25 mouse cellular contexts compared by ENCODE assay signal in genomic region chr14:55869538-55869937, GRCm38 (mm10). TPM values are rescaled to one million over a fixed set of nuclear protein-coding genes. Genes with fewer than 3 reads are reported as not detected.
DNase-seq lines count a peak whose midpoint lies in the region; TF ChIP-seq lines count a peak whose summit lies in the region.
"Had no signal": no experiment of that assay in that cellular context is flagged by ENCODE, and none has a peak within 500 bp of the region (broad histone marks: within the 10 kb centered on the region; RNA-seq: fewer than 3 reads in every experiment).

No protein-coding gene starts in this region.

- TF ChIP-seq POLR2A in cerebellum, adult 2 months (IDR thresholded peaks at IDR 0.05; ENCODE audit: borderline replicate concordance, insufficient read depth, low read length): no peak

- H3K4me3 ChIP-seq in cerebellum, adult 2 months (replicated peaks; ENCODE audit: insufficient read depth, low read depth, low read length): no peak overlapping the region
- H3K4me3 ChIP-seq: embryonic facial prominence, embryonic 13.5 days; embryonic facial prominence, embryonic 15.5 days; erythroblast, embryonic 14.5 days; forebrain, embryonic 10.5 days; forebrain, embryonic 13.5 days; forebrain, embryonic 15.5 days had no signal

- no peak overlapping the region for H3K27ac ChIP-seq in cerebellum, adult 2 months (ENCODE audit: insufficient read depth, low read length)
- H3K27ac ChIP-seq: embryonic facial prominence, embryonic 13.5 days; embryonic facial prominence, embryonic 15.5 days; forebrain, embryonic 10.5 days; forebrain, embryonic 13.5 days; forebrain, embryonic 15.5 days had no signal

- intact Hi-C loops in heart, postnatal 36 days (cut with DNase I): no loop called here

- TF ChIP-seq CTCF in cerebellum, adult 2 months (IDR thresholded peaks at IDR 0.05; ENCODE audit: borderline replicate concordance, insufficient read depth, low read depth, low read length): no peak

- H3K4me1 ChIP-seq in cerebellum, adult 2 months (ENCODE audit: control insufficient read depth, insufficient read depth, low read length): peaks cover 17% of the 10 kb centered on the region

- peak; percentile 18 for DNase-seq in cerebellum, adult 9-10 months
- DNase-seq in cerebellum, adult 2 months: no peak
- DNase-seq in ES-CJ7 (ENCODE audit: low read depth, low spot score): peak; percentile 58
- peak; percentile 61 for DNase-seq in ZHBTc4 (ENCODE audit: low read depth, low spot score)
- no peak for DNase-seq in heart, postnatal 36 days
- DNase-seq: adrenal gland, adult 2 months; adrenal gland, postnatal 10 days; adrenal gland, postnatal 25 days; B cell, adult 2 months; cerebellum, adult 11 months; cerebellum, adult 18-20 months; cerebellum, adult 9-11 months; cerebellum, postnatal 14 days; cerebellum, postnatal 36 days; embryo, embryonic 11 days had no signal

- no peaks in the 10 kb centered on the region for H3K27me3 ChIP-seq in cerebellum, adult 2 months (ENCODE audit: control insufficient read depth, insufficient read depth, low read length)
- H3K27me3 ChIP-seq: embryonic facial prominence, embryonic 13.5 days; embryonic facial prominence, embryonic 15.5 days; forebrain, embryonic 13.5 days; forebrain, embryonic 15.5 days had no signal

- over 99% methylated on average over 6 of the region's 6 CpGs for WGBS in cerebellum, adult 2 months

RNA-seq across cellular contexts. Expression of gene Cbln3, which starts 14.7 kb away (rescaled TPM):
- 534 and 635 TPM in 2 replicates for polyA plus RNA-seq in cerebellum, adult 2 months (2012; rRNA removed)
- under 1 TPM in 1 of 2 experiments, not detected in 1; 0.19 TPM for total RNA-seq in heart, postnatal 36 days (2021)
- total RNA-seq: common myeloid progenitor, adult 5-6 weeks; MEL had no signal
- polyA plus RNA-seq: CD4-positive, CD25-positive, alpha-beta regulatory T cell, adult 4 months; erythroblast, embryonic 14.5 days had no signal

RNA-seq across cellular contexts. Expression of gene Khnyn, which starts 15.2 kb away (rescaled TPM):
- polyA plus RNA-seq in cerebellum, adult 2 months (2012; rRNA removed): 47.4 and 52.8 TPM in 2 replicates
- 10 to 100 TPM; 13.0 to 14.7 TPM for total RNA-seq in heart, postnatal 36 days (2021)

RNA-seq across cellular contexts. Expression of gene Nynrin, which starts 15.7 kb away (rescaled TPM):
- polyA plus RNA-seq in cerebellum, adult 2 months (2012; rRNA removed): 4.5 and 4.8 TPM in 2 replicates
- total RNA-seq in heart, postnatal 36 days (2021): 10 to 100 TPM in 1 of 2 experiments, 1 to 10 TPM in 1; 9.5 to 10.5 TPM
- total RNA-seq: MEL had no signal

RNA-seq across cellular contexts. Expression of gene Sdr39u1, which starts 30.6 kb away (rescaled TPM):
- polyA plus RNA-seq in cerebellum, adult 2 months (2012; rRNA removed): 214 and 218 TPM in 2 replicates
- total RNA-seq in heart, postnatal 36 days (2021): 100 to 1,000 TPM; 109 to 116 TPM

RNA-seq across cellular contexts. Expression of gene Nfatc4, which starts 46.6 kb away (rescaled TPM):
- 1.5 and 1.7 TPM in 2 replicates for polyA plus RNA-seq in cerebellum, adult 2 months (2012; rRNA removed)
- total RNA-seq in heart, postnatal 36 days (2021): 1 to 10 TPM; 5.0 to 5.1 TPM
- total RNA-seq: CH12.LX; common myeloid progenitor, adult 5-6 weeks had no signal
- polyA plus RNA-seq: CD4-positive, CD25-positive, alpha-beta regulatory T cell, adult 4 months; erythroblast, embryonic 14.5 days had no signal

Comparison
In these comparisons a context has a peak if more than half of its experiments do, and no peak if none do; other contexts are left out.
1. DNase-seq: peak in cerebellum, adult 9-10 months (single experiment), ES-CJ7 (single experiment) and ZHBTc4 (single experiment); none in cerebellum, adult 2 months (0 of 2) and heart, postnatal 36 days (0 of 2).